Mouse (Mus musculus): ENCODE measurements around the gene Fndc3b. TPM values are rescaled to one million over a fixed set of nuclear protein-coding genes. Genes with fewer than 3 reads are reported as not detected.

The Fndc3b gene
- polyA plus RNA-seq, 2 experiments: 4.2 to 5.5 TPM

DNA sequence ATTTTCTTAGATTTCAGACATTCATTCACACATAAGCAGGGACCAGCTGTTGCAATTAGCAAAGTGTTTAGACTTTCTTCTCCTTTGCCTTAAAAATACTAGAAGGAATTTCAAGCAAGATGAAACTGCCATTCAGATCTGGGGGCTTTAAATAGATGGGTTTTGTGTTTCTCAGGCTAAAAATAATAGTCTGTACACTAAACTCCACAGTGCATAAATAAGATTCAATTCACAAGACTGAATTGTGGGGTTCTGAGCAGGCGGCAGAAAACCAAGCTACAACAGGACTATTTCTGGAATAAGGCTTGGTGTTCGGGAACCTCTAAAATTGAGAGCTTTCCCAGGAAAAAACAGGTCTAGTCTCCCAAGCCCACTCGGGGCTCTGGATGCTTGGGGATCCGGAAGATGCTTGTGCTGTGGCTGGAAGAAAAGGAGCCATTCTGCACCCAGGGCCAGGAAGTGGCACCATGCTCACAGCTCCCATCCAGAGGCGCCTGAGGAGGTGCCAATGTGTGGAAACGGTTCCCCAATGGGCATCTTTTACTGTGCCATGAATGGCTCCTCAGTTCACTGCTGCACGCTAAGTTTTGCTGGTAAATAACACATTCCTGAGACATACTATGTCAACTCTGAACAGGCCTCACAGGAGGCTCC lies 117.5 kb downstream of the Fndc3b start:
- TF ChIP-seq EP300 (IDR thresholded peaks at IDR 0.05; ENCODE audit: low read depth) (no peak), CTCF (IDR thresholded peaks at IDR 0.05; ENCODE audit: low read depth) (no peak)
- H3K36me3 ChIP-seq (replicated peaks; ENCODE audit: control insufficient read depth, insufficient read depth, low read depth): no peaks in the 10 kb centered on the region
- H3K4me3 ChIP-seq (ENCODE audit: insufficient read depth in 1 of 2, low read depth in 2 of 2, low read length in 2 of 2): no peak overlapping the region
- H3K9me3 ChIP-seq (ENCODE audit: control insufficient read depth, low read length): no peaks in the 10 kb centered on the region
- no peaks in the 10 kb centered on the region for H3K27me3 ChIP-seq (ENCODE audit: control insufficient read depth, insufficient read depth, low read length)
- H3K4me2 ChIP-seq (ENCODE audit: low read depth): no peak overlapping the region
- no peak overlapping the region for H3K9ac ChIP-seq (replicated peaks)
- ATAC-seq (ENCODE audit: insufficient read depth) (no peak), DNase-seq (ENCODE audit: low read depth in 3 of 3, low spot score in 3 of 3) (no peak)
- H3K4me1 ChIP-seq (replicated peaks; ENCODE audit: control insufficient read depth in 2 of 2, insufficient read depth in 2 of 2, low read length in 1 of 2): no peaks in the 10 kb centered on the region
- WGBS (ENCODE audit: insufficient replicate concordance): 65% methylated on average over 7 of the region's 7 CpGs
- H3K27ac ChIP-seq: no peak overlapping the region

DNA sequence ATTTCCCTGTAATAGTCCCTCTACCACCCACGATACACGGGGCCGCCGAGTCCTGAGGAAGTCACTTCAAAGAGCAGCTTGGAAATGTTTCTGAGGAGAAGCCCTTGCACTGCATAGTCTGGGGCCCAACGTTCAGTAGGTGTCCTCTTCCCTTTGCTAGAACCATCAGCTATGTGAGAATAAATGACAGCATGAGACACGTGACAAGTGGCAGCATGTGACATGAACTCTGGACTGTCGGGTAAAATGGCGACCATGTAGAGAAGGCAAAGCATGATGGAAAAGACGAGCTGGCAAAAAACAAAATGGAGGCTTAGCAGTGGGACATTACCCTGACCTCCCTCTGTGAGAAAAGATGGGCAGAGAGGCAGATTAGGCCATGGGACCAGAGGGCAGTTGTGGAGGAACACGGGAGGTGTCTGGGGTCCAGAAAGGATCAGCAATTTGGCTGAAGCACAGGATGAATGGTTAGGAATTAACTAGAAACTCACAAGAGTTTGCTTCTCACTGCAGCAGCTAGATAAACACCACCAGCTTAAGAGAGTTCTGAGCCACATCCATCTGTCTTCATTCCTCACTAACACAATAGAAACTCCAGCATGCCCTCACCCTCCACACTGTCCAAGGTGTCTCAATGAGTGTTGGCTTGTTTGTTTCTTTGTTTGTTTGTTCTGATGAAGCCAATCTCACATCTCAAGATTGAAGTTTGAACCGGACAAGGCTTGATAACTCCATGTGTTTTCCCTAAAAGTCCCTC lies 118.2 kb downstream of the Fndc3b start:
- DNase-seq (ENCODE audit: low read depth in 3 of 3, low spot score in 3 of 3) (no peak), ATAC-seq (ENCODE audit: insufficient read depth) (no peak)
- 68% methylated on average over 11 of the region's 11 CpGs for WGBS (ENCODE audit: insufficient replicate concordance)

DNA sequence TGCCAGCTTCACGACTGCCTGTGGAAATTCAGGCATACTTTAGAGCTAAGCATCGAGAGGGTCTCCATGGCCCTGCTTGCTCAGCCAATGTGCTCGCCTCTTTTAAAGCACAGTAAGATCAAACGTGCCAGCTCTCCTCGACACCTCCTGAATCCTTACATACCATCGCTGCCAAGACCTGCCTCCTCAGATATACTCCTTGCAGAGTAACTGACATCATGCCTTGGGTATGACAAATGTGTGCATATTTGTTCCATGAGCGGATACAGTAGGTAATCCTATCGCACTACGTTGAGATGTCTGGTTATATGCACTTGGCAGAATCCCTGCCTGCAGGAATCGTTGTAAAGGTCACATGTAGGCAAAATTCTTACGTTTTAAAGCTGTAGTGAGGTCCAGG lies 120.3 kb downstream of the Fndc3b start:
- Histone ChIP-seq H3K9ac (replicated peaks) (no peak overlapping the region), H3K9me3 (ENCODE audit: control insufficient read depth, low read length) (no peaks in the 10 kb centered on the region), H3K4me3 (ENCODE audit: insufficient read depth in 1 of 2, low read depth in 2 of 2, low read length in 2 of 2) (no peak overlapping the region), H3K27ac (no peak overlapping the region), H3K27me3 (ENCODE audit: control insufficient read depth, insufficient read depth, low read length) (no peaks in the 10 kb centered on the region), H3K36me3 (replicated peaks; ENCODE audit: control insufficient read depth, insufficient read depth, low read depth) (no peaks in the 10 kb centered on the region), H3K4me1 (replicated peaks; ENCODE audit: control insufficient read depth in 2 of 2, insufficient read depth in 2 of 2, low read length in 1 of 2) (no peaks in the 10 kb centered on the region), H3K4me2 (ENCODE audit: low read depth) (no peak overlapping the region)
- 67% methylated on average over 11 of the region's 11 CpGs for whole genome bisulfite sequencing (ENCODE audit: insufficient replicate concordance)
- no peak for ATAC-seq (ENCODE audit: insufficient read depth)
- TF ChIP-seq CTCF (IDR thresholded peaks at IDR 0.05; ENCODE audit: low read depth): no peak
- TF ChIP-seq EP300 (IDR thresholded peaks at IDR 0.05; ENCODE audit: low read depth): no peak
- no peak for DNase-seq (ENCODE audit: low read depth in 3 of 3, low spot score in 3 of 3)

More for the DNA sequence above, 118.2 kb downstream of the Fndc3b start:
- Histone ChIP-seq H3K4me3 (ENCODE audit: insufficient read depth in 1 of 2, low read depth in 2 of 2, low read length in 2 of 2) (no peak overlapping the region), H3K4me2 (ENCODE audit: low read depth) (no peak overlapping the region), H3K9ac (replicated peaks) (no peak overlapping the region), H3K27ac (no peak overlapping the region), H3K36me3 (replicated peaks; ENCODE audit: control insufficient read depth, insufficient read depth, low read depth) (no peaks in the 10 kb centered on the region), H3K9me3 (ENCODE audit: control insufficient read depth, low read length) (no peaks in the 10 kb centered on the region), H3K4me1 (replicated peaks; ENCODE audit: control insufficient read depth in 2 of 2, insufficient read depth in 2 of 2, low read length in 1 of 2) (no peaks in the 10 kb centered on the region), H3K27me3 (ENCODE audit: control insufficient read depth, insufficient read depth, low read length) (no peaks in the 10 kb centered on the region)
- TF ChIP-seq EP300 (IDR thresholded peaks at IDR 0.05; ENCODE audit: low read depth) (no peak), CTCF (IDR thresholded peaks at IDR 0.05; ENCODE audit: low read depth) (no peak)

DNA sequence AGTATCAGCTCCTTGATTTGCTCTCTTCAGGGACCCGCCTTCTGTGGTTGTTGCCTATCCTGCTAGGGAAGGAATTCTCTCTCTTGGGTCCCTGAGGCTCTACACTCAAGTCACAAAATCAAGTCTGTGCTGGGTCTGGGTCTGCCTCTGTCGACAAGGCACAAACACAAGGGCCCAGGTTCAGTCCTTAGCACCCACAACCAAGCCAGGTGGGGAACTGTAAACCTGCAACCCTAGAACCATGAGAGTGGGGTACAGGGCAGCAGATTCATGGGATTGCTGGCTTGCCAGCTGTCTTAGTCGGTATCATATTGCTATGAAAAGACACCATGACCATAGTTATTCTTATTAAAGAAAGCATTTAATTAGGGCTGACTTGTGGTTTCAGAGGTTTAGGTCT lies 121.8 kb downstream of the Fndc3b start:
- no peak for DNase-seq (ENCODE audit: low read depth in 3 of 3, low spot score in 3 of 3)
- H3K27me3 ChIP-seq (ENCODE audit: control insufficient read depth, insufficient read depth, low read length): no peaks in the 10 kb centered on the region
- H3K4me1 ChIP-seq (replicated peaks; ENCODE audit: control insufficient read depth in 2 of 2, insufficient read depth in 2 of 2, low read length in 1 of 2): peaks cover 0 to 6% of the 10 kb centered on the region in 2 experiments; a peak in 2 of 4 replicates
- H3K4me2 ChIP-seq (ENCODE audit: low read depth): no peak overlapping the region
- WGBS (ENCODE audit: insufficient replicate concordance): 57% methylated on average over 3 of the region's 3 CpGs
- no peak overlapping the region for H3K4me3 ChIP-seq (ENCODE audit: insufficient read depth in 1 of 2, low read depth in 2 of 2, low read length in 2 of 2)
- no peak overlapping the region for H3K9ac ChIP-seq (replicated peaks)
- no peak for TF ChIP-seq CTCF (IDR thresholded peaks at IDR 0.05; ENCODE audit: low read depth)
- no peak for TF ChIP-seq EP300 (IDR thresholded peaks at IDR 0.05; ENCODE audit: low read depth)
- no peaks in the 10 kb centered on the region for H3K36me3 ChIP-seq (replicated peaks; ENCODE audit: control insufficient read depth, insufficient read depth, low read depth)
- ATAC-seq (ENCODE audit: insufficient read depth): no peak
- no peak overlapping the region for H3K27ac ChIP-seq
- no peaks in the 10 kb centered on the region for H3K9me3 ChIP-seq (ENCODE audit: control insufficient read depth, low read length)

DNA sequence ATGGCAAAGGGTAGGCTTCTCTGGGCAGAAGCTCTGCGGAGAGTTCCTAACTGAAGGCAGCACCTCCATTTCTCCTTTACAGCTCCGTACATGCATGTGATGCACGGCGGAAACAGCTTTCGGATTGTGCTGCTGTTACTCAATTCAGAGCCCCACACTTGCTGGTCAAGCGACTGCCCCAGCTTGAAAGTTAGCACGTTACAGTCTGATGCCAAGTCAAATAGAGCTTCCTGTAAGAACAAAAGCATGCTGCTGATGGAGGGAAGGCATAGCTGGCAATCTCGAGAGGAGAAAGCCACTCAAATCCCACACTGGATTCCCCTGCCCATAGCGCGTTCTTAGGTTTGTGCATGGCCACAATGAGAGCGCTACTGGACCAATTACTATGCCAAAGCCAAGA lies 122.5 kb downstream of the Fndc3b start:
- WGBS (ENCODE audit: insufficient replicate concordance): 69% methylated on average over 11 of the region's 11 CpGs
- ATAC-seq (ENCODE audit: insufficient read depth): no peak
- TF ChIP-seq CTCF (IDR thresholded peaks at IDR 0.05; ENCODE audit: low read depth) (no peak), EP300 (IDR thresholded peaks at IDR 0.05; ENCODE audit: low read depth) (no peak)

More for the DNA sequence above, 122.5 kb downstream of the Fndc3b start:
- Histone ChIP-seq H3K4me3 (ENCODE audit: insufficient read depth in 1 of 2, low read depth in 2 of 2, low read length in 2 of 2) (no peak overlapping the region), H3K4me2 (ENCODE audit: low read depth) (no peak overlapping the region), H3K36me3 (replicated peaks; ENCODE audit: control insufficient read depth, insufficient read depth, low read depth) (no peaks in the 10 kb centered on the region), H3K9ac (replicated peaks) (no peak overlapping the region), H3K4me1 (replicated peaks; ENCODE audit: control insufficient read depth in 2 of 2, insufficient read depth in 2 of 2, low read length in 1 of 2) (peaks cover 0 to 6% of the 10 kb centered on the region in 2 experiments; a peak in 2 of 4 replicates), H3K9me3 (ENCODE audit: control insufficient read depth, low read length) (no peaks in the 10 kb centered on the region), H3K27me3 (ENCODE audit: control insufficient read depth, insufficient read depth, low read length) (no peaks in the 10 kb centered on the region), H3K27ac (no peak overlapping the region)
- DNase-seq (ENCODE audit: low read depth in 3 of 3, low spot score in 3 of 3): no peak

Data from liver, embryonic 14.5 days (tissue).